Mouse (Mus musculus): ENCODE data around the gene Col26a1. TPM values are rescaled to one million over a fixed set of nuclear protein-coding genes. Genes with fewer than 3 reads are reported as not detected.

Col26a1 gene
- total RNA-seq, 2 experiments from 2014 or later, result 4.9 to 5.7 TPM

DNA sequence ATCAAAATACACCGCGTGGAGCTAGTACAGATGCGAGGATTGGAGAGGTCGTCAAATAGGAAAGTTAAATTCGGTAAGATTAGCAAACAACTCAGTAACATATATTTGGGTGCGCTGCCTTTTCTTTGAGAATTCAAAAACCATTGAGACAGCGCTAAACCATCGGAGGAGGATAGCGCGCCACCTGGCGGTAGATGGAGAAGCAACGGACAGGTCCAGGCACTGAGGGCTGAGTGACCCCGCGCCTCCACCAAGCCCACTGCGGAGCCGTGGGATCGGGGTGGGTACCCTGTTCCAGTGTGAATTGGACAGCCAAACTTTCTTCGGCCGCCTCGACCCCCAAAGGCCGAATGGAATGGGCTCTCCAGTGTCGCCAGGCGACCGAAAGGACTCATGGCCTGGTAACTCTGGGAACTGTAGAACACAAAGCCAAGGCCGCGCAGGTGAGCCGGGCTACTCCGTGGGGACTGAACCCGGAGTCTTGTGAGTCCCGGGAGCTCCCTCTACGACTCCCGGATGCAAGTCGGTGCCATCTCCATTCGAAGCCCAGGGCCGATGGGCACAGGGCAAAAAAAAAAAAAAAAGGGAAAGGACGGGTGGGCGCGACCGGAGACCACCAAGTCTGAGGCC is 1.5 kb downstream of the Col26a1 start:
- peak; percentile 64 for DNase-seq

DNA sequence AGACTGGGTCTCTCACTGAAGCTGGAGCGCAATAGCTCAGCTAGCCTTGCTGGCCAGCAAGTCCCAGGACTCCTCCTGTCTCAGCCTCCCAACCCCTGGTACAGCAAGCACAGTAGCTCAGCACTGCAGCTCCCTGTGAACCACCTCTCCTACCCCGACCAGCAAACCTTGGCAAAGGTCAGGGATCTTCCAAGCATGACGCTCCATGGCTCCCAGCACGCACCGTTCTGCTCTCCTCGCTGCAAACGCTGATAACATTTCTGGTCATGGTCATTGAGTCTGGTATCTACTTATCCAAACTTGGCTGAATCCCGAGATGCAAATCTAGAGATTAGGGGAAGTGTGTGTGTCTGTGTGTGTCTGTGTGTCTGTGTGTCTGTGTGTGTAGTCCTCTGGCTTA is 2.9 kb downstream of the Col26a1 start:
- no peak for DNase-seq

DNA sequence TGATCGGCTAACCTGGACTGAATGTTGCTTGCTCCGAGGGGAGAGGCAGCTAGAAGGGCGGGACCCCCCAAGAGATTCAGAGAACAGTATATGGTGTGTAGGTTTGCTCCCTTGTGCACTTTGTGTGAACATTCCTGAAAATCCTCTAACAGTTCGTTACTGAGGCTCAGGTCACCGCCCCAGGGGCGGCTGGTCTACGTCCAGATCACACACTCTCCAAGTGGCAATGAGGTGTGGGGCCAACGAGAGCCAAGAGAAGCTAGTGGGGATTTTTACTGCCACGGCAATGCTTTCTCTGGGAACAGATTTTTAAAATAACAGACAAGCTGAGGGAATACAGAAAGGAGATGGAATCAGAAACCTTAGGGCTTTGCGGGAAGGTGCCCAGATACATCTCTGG is 8.7 kb downstream of the Col26a1 start:
- no peak for DNase-seq

DNA sequence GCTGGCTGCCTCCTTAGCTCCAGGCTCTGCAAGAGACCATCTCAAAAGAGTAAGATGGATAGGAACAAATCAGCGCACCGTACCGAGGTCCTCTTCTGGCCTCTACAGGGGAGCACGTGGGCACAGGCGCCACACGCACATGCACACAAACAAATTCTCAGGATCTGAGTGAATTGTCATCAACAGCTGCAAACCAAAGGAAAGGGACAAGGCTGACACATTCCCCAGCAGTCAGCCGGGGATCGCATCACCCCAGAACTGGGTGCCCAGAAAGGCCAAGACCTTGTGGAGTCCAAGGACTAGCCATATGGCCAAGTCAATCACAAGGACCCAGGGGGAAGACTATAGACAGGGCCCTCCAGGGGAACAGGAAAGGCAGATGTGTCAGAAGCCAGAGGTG is 10.6 kb downstream of the Col26a1 start:
- DNase-seq, result peak; percentile 53

DNA sequence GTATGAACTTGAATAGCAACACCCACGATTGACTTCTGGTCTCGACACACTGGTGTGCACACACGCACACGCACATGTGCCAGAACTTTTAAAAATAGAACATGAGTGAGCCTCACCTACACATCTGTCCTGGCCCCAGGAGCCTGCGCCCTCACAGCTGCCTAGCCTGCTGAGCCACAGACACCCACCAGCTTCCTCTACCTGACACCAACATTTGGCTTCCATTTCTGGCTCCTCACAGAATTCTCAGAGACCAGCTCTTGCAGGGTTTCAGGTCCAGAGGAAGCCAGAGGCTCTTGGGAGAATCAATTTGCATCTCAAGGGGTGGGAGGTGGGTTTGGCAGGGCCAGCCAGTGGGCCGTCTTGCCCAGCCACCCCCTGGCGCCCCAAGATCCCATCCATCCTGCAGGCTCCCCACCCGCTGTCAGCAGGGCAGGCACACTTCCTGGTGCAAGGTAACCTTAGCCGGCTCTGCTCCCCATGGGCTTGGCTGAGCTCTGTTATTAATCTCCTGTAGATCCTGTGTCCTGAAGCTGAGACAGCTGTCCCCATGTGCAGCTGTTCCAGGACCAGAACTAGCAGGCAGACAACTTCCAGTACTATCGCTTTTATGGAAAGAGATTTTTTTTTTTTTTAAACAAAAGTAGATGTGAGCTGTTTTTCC is 13.4 kb downstream of the Col26a1 start:
- DNase-seq, result peak; percentile 67

DNA sequence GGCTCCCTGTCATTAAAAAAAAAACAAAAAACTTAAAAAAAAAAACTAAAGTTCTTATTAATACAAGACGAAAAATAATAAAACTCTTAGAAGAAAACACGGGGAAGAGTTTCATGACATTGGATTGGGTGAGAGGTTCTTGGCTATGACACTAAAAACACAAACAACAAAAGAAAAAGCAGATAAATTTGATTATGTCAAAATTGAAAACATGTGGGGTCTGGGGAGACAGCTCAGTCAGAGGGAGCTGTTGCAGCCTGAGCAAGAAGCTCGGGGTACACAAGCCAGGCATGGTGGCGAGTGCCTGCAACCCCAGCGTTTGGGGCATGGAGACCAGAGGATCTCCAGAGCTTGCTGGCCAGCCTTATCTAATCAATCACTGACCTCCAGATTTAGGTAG is 15.3 kb downstream of the Col26a1 start:
- DNase-seq, result no peak

DNA sequence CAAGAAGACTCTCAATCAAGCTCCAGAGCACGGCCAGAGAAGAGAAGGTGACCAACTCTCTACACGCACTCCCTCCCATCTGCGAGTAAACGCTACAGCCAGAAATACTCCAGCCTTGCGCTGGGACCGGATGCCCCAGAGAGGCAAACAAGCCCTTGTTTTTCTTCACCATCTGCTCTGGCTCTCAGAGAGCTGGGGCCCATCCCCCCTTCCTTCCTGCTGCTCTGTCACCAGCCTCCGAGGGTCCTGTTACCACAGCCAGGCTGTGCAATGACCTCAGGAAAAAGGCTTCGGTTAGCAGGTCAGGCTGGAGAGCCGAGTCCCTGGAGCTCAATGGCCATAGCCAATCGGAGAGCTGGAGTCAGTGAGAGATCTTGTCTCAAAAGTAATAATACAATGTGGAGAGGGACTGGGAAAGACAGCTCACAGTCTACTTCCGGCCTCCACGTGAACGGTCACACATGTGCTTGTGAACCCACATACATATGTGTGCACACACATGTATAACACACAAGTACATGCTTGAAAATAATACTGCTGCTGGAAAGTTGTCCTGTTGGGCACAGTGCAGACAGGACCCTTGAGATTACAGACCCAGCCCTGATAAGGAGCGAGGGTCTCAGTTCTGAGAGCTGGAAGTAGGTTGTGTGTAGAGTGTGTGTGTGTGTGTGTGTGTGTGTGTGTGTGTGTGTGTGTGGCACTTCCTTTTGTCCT is 18.9 kb downstream of the Col26a1 start:
- peak; percentile 53 for DNase-seq

DNA sequence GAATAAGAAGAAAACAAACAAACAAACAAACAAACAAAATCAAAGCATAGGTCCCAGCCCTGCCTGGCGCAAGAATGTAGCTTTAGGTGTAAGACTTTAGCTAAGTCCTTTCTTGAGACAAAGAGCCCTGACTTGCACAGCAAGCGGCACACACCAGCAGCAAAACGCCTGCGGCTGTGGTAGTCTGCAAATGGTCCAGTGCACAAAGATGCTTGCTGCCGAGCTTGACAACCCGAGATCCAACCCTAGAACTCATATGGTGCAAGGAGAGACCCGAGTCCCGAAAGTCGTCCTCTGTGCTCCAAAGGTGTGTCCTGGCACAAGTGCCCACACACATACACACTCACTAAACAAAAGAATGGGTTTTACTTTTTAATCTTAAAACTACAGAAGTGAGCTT is 19.7 kb downstream of the Col26a1 start:
- DNase-seq, result no peak

DNA sequence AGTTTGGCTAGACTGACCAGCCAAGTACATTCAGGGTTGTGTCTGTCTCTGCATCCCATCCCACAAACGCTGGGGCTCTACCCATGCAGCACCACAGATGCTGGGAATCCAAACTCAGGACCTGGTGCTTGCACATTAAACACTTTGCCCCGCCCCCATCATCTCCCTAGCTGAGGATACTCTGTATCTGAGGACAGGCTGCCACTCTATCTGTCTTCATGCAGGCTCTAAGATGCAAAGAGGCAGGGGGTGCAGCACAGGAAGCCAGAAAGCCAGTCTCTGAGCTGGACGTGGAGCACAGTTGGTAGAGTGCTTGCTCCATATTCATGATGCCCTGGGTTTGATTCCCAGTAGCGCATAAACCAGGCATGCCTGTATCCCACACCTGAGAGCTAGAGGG is 20.2 kb downstream of the Col26a1 start:
- no peak for DNase-seq

DNA sequence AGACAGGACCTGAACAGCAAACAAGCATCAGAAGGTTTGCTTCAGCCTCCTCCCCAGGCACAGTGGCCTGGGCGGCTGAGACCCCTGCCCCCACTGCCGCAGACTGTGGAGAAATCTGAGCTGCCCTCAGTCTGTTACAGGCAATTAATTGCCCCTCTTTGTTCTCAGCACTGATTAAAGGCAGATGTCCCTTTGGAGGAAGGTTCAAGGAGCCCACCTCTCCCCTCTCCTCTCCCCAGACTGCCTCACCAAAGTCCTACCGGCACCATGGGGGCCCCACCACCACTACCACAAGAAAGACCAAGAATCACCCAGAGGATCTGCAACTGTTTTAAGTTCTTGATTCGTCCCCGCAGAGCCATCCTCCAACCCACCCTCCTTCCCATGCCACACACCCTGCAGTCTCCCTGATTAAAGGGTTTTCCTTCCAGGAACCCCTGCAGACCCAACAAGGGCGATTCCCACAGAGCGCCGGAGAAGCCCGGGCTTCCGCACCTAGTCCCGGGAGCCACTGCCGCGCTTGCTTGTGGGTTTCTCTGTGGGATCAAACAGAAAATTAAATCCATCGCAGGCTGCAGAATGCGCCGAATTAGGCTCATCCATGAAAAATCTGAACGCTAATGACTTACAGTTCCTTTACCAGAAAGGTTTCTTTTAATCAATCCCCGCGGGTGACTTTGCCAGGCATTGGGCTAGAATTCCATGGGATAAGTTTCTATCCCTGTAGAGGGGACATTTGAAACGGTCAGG is 21.6 kb downstream of the Col26a1 start:
- DNase-seq, result no peak

DNA sequence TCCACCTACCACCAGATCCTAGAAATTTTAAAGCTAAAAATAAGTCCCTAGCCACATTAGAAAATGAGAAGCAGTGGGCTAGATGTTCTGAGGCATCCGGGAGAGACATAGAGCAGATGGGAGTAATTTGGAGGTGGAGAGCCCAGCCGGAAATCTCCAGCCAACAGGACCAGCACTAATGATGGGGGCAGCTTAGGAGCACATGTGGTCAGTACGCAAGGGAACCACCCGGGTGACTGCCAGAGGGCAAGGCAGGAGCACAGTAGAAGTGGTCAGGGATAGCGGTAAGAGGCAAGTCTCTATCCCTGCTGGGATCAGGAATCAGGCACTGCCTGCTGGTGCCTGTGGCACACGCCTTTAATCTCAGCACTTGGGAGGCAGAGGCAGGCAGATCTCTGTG is 32.3 kb downstream of the Col26a1 start:
- DNase-seq, result no peak

DNA sequence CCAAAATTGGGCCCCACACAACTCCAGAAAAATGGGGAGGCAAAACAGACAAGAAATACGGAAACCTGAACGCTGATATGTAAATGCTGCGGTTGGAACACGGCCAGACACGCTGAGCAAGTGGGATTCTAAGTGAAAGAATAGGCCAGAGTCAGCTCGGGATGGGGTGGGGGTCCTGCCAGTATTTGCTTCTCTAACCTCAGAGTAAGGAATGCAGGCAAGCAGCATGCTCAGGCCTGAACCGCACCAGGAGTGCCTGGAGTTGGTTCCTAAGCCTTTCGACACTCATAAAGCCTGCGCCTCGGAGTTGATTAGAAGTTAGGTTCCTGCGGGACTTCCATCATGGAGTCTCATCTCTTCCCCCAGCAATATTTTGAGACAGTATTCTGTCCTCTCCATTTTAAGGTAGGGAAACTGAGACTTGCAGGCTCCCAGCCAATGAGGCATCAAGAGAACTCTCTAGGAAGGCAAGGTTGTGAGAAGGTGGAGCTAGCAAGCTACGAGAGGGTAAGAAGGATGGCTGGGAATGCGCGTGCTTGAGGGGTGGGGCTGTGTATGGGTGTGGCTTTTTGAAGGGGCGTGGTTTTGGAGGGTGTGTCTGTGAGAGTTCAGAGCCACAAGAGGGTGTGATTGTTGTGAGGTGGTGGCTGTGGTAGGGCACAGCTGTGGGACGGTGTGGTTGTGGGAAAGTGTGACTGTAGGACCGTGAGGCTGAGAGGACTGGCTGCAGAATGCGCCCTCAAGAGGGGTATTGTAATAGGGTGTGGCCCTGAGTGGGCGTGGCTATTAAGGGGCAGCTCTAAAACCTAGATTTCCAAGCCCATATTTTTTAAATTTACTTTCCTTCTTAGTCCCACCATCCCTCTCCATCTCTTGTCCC is 36.4 kb downstream of the Col26a1 start:
- no peak for DNase-seq

DNA sequence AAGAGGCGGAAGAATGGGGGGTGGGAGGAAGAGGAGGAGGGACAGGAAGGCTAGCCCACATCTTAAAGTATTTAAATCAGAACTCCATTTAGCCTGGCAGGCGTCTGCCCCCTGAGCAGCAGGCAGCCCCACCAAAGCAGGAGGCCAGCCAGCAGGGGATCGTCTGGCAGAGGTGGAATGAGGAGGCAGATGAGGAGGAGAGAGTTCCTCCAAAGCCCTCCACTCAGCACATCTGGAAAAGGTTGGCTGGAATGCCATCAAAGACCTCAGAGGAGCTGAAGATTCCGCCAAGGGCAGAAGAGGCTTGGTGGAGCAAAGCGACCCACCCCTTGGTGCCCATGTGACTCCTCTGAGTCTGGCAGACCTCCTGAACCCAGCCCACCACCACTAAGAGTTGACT is 39.1 kb downstream of the Col26a1 start:
- no peak for DNase-seq

DNA sequence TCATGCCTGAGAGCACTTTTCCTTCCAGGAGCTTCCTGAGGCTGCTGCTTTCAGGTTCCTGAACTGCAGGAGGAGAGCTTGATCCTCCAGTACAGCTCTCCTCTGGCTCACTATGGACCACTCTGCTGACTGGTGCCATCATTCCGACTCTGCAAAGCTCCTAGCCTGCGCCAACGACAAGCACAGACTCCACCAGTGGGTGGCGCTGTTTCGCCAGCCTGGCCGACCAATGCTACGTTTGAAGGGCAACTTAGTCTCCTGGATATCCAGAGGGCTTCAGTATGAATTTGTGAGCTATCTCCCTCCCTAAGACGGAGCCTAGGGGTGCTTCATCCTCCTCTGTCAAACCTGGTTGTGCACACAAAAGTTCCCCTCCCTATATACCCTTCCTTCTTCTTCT is 43.0 kb downstream of the Col26a1 start:
- DNase-seq, result peak; percentile 24

DNA sequence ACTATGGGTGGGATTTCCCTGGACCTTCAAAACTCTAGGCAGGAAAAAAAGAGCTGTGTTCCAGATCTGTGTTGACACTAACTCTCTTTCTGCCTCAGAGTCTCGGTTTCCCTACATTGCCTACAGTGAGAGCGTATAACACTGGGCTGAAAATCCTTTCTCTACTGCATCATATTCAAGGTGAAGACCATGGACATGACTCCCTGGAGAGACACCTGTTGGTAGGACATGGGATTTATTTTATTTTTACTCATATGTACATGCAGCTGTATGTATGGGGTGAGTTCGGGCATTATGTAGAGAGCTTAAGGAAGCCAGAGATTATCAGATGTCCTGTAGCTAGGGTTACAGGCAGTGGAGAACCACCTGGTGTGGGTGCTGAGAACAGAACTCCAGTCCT is 50.0 kb downstream of the Col26a1 start:
- no peak for DNase-seq

DNA sequence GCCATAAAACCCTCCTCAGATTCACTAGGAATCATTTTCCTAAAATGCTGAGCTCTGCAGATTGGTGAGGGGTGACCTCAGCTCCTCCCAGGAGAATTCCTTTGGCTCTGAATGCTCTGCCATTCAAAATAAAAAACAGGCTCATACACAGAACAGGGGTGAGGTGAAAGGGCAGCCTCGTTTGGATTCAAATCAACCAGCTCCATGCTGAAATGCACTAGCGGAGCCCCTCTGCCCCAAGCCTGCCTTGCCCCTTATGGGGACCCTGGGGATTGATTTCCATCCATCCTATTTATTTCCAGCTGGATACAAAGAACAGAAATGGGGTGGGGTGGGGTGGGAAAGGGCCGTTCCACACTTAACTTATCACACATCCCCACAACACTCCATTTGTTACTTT is 52.9 kb downstream of the Col26a1 start:
- DNase-seq, result no peak

DNA sequence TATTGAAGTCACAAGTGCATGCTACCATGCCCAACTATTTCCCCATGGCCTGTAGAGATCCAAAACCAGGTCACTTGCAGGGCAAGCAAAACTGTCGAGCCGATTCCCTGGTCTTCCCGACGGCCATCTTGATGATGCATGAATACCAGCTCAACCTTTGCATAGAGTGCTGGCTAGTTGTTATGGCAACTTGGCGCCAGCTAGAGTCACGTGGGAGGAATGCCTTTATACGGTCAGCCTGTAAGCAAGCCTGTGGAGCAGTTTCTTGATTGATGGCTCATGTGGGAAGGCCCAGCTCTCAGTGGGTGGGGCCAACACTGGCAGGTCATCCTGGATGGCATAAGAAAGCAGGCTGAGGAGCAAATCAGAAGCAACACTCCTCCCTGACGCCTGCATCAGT is 61.0 kb downstream of the Col26a1 start:
- DNase-seq, result no peak

DNA sequence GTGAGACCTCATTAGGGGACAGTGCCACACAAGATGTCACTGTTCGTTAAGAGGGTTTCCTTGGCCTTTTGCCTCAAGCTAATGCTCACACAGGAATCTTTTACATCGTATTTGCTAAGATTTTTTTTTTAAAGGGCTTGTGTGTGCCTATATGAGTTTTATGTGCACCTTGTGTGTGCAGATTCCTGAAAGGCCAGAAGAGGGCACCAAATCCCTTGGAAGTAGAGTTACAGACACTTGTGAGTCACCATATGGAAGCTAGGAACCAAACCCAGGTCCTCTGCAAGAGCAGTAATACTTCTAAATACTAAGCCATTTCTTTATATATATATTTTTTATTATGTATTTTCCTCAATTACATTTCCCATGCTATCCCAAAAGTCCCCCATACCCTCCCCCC is 62.1 kb downstream of the Col26a1 start:
- DNase-seq, result no peak

DNA sequence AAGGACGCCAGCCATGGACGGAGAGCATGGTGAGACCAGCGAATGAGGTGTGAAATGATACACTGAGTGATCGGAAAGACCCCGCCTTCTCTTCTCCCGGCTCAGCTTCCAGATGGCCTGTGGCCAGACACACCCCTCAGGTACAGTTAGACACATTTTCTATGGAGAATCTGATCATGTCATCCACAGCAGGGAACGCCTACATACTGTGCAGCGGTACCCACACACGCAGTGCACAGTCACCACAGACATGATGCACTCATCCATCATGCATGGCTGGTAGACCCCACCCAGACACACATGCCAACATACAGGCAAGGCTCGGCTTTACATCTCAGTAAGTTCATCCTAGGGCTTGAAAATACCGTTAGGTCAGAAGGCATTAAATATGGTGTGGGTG is 63.3 kb downstream of the Col26a1 start:
- no peak for DNase-seq

DNA sequence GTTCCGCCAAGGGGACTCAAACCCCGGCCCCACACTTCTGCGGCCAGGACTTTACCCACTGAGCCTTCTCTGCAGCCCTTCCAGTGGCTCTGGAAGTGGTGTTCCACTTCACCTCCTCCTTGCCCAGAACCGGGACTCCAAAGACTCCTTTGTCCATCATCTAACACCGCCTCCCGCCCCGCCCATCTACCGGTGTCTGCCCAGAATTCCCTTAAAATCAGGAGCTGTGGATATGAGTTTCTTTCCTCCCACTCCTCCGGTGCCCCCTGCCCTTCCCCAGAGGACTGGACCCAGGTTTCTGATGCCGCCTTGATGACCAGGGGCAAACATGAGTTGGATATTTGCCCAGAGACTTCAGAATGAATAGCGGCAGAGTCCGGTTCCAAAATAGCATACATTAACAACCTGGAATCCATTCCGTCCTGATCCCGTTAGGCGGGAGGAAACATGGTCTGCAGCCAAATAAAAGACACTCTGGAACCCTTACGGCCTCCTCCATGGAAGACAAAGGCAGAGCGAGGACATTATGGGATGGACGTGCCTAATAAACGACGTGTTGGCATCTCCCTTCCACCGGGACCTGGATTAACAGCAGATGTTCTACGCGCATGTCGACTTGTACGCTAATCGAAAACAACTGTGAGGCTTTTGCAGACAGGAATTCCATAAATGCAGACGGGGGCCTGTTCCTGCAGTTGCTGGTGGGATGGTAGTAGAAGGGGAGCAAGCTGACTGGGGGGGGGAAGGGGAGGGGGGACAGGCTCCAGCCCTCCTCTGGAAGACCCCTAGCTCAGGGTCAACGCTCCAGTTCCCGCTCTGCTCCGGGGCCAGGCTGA is 72.3 kb downstream of the Col26a1 start:
- DNase-seq, result no peak

Data from gastrocnemius, postnatal 25 days (tissue).